Mouse (Mus musculus): ENCODE measurements around the gene Vac14. TPM values are rescaled to one million over a fixed set of nuclear protein-coding genes. Genes with fewer than 3 reads are reported as not detected.
A peak's percentile ranks its signal among the peaks of the same experiment; 100 is the strongest.

Gene Vac14
- polyA plus RNA-seq, 1 experiment from 2014 or later, result 17.7 TPM

GRCm38 (mm10) chr8:110698098-110698497 lies 79.7 kb downstream of the Vac14 start:
- H3K9ac ChIP-seq (ENCODE audit: low read depth, low read length), result no peak overlapping the region
- no peak overlapping the region for H3K4me3 ChIP-seq (ENCODE audit: low read depth, low read length)
- no peak for ATAC-seq (ENCODE audit: low read depth)
- H3K36me3 ChIP-seq (ENCODE audit: control insufficient read depth, insufficient read depth, low read length), result peaks cover 17% of the 10 kb centered on the region; the same call in 1 of the 2 replicates
- H3K4me1 ChIP-seq (ENCODE audit: control insufficient read depth, insufficient read depth, low read length), result peaks cover 5% of the 10 kb centered on the region
- H3K4me2 ChIP-seq (ENCODE audit: low read depth, low read length), result no peak overlapping the region
- WGBS, result 81% methylated on average over 1 of the region's 1 CpGs
- no peak overlapping the region for H3K27ac ChIP-seq (replicated peaks; ENCODE audit: low read depth, low read length)
- no peak for DNase-seq (ENCODE audit: low spot score)
- no peaks in the 10 kb centered on the region for H3K9me3 ChIP-seq (ENCODE audit: control insufficient read depth, low read length)
- no peaks in the 10 kb centered on the region for H3K27me3 ChIP-seq (replicated peaks; ENCODE audit: control insufficient read depth, insufficient read depth, low read length)

- Histone ChIP-seq H3K4me3 (ENCODE audit: low read depth, low read length) (no peak overlapping the region), H3K27me3 (replicated peaks; ENCODE audit: control insufficient read depth, insufficient read depth, low read length) (no peaks in the 10 kb centered on the region), H3K27ac (replicated peaks; ENCODE audit: low read depth, low read length) (no peak overlapping the region), H3K9ac (ENCODE audit: low read depth, low read length) (no peak overlapping the region), H3K4me1 (ENCODE audit: control insufficient read depth, insufficient read depth, low read length) (peaks cover 18% of the 10 kb centered on the region), H3K36me3 (ENCODE audit: control insufficient read depth, insufficient read depth, low read length) (peaks cover 17% of the 10 kb centered on the region; the same call in 1 of the 2 replicates), H3K9me3 (ENCODE audit: control insufficient read depth, low read length) (no peaks in the 10 kb centered on the region), H3K4me2 (ENCODE audit: low read depth, low read length) (no peak overlapping the region)
- ATAC-seq (ENCODE audit: low read depth) (no peak), DNase-seq (ENCODE audit: low spot score) (no peak)
- WGBS, result 86% methylated on average over 7 of the region's 7 CpGs
Observed at GRCm38 (mm10) chr8:110699501-110699900, 81.1 kb downstream of the Vac14 start.

DNA sequence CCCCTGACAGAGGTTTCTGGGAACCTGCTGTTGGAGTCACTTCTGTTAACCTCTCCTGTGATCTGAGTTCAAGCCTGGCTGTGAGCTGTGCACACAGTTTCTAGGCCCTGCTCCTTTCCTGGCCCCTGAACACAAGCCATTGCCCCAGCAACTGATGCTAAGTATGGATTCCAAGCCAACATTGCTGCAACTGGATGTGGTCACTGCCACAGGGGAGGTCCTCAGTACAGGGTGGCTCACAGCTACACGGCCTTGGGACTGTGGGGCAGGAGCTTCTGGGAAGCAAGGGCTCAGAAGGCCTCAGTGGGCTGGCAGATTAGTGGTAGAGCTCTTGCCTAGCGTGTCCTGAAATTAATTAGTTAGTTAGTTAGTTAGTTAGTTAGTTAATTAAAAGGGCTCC lies 82.2 kb downstream of the Vac14 start:
- H3K36me3 ChIP-seq (ENCODE audit: control insufficient read depth, insufficient read depth, low read length), result peaks cover 17% of the 10 kb centered on the region; the same call in 1 of the 2 replicates
- H3K9me3 ChIP-seq (ENCODE audit: control insufficient read depth, low read length), result no peaks in the 10 kb centered on the region
- ATAC-seq (ENCODE audit: low read depth) (no peak), DNase-seq (ENCODE audit: low spot score) (no peak)
- no peak overlapping the region for H3K4me3 ChIP-seq (ENCODE audit: low read depth, low read length)
- H3K4me2 ChIP-seq (ENCODE audit: low read depth, low read length), result no peak overlapping the region
- H3K27me3 ChIP-seq (replicated peaks; ENCODE audit: control insufficient read depth, insufficient read depth, low read length), result no peaks in the 10 kb centered on the region
- H3K27ac ChIP-seq (replicated peaks; ENCODE audit: low read depth, low read length), result no peak overlapping the region
- WGBS, result 90% methylated on average over 2 of the region's 2 CpGs
- H3K4me1 ChIP-seq (ENCODE audit: control insufficient read depth, insufficient read depth, low read length), result peaks cover 28% of the 10 kb centered on the region
- no peak overlapping the region for H3K9ac ChIP-seq (ENCODE audit: low read depth, low read length)

DNA sequence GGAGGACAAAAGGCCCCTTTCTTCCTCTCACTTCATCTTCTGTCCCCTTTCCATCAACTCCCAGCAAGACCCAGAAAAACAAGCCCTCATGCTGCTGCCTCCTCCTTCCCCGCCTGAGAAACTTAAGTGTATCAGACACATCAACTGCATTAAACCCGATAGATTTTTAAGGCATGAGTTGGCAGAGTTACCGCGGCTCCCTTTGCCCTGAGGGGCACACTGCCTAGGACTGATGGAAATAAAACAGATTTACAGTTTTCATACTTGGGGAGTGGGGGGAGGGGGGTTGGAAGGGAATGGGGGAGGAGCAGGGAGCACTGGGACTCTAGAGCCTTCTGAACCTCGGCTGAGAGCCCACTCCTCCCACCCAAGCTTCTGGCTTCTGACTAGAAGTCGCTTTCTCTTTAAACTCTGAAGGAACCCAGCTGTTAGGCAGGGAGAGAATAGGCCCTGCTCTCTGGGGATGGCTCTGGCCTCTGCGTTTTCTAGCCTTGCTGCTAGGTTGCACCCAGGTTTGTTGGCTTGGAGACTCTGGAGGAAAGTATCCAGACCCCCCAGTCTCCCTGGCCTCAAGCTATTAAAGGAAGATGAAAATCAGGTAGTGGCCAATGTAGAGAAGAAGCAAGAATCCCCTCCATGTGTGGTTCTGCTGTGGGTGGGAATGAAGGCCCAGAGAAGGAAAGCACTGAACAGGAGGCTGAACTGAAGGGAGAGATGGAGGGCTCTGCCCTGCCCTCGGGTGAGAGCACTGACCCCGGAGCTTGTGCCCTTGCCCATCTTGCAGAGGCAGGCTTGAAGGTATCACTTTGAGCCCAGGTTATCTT lies 84.5 kb downstream of the Vac14 start:
- 35% methylated on average over 9 of the region's 9 CpGs for WGBS
- H3K4me3 ChIP-seq (ENCODE audit: low read depth, low read length), result no peak overlapping the region
- DNase-seq (ENCODE audit: low spot score), result peak; percentile 82
- H3K9me3 ChIP-seq (ENCODE audit: control insufficient read depth, low read length), result no peaks in the 10 kb centered on the region
- H3K4me2 ChIP-seq (ENCODE audit: low read depth, low read length), result no peak overlapping the region
- peak; percentile 50 for ATAC-seq (ENCODE audit: low read depth)
- H3K36me3 ChIP-seq (ENCODE audit: control insufficient read depth, insufficient read depth, low read length), result peaks cover 8% of the 10 kb centered on the region; the same call in 1 of the 2 replicates
- peak overlapping the region; percentile 28; the same call in 1 of the 2 replicates for H3K9ac ChIP-seq (ENCODE audit: low read depth, low read length)
- peak overlapping the region; percentile 80 for H3K27ac ChIP-seq (replicated peaks; ENCODE audit: low read depth, low read length)
- H3K27me3 ChIP-seq (replicated peaks; ENCODE audit: control insufficient read depth, insufficient read depth, low read length), result no peaks in the 10 kb centered on the region
- peaks cover 34% of the 10 kb centered on the region for H3K4me1 ChIP-seq (ENCODE audit: control insufficient read depth, insufficient read depth, low read length)

GRCm38 (mm10) chr8:110703460-110704061 lies 85.2 kb downstream of the Vac14 start:
- Histone ChIP-seq H3K4me1 (ENCODE audit: control insufficient read depth, insufficient read depth, low read length) (peaks cover 34% of the 10 kb centered on the region), H3K36me3 (ENCODE audit: control insufficient read depth, insufficient read depth, low read length) (peaks cover 11% of the 10 kb centered on the region; the same call in 1 of the 2 replicates)
- 59% methylated on average over 9 of the region's 9 CpGs for WGBS

DNA sequence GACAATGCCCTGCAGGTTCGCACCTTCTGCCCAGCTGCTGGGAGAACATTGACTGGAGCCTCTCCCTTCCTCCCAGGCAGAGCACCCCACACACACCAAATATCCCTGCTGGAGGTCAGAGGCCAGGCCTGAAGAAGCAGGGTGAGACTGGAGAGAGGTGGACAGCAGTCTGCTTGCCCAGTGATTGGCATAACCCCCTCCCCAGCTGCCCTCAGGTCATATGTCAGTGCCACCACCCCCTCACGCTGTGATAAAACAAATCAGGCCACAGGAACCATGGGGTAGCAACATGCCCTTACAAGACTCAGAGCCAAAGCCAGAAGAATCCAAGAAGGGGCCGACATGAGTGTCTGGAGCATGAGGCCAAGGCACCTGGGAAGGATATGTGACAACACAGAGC lies 85.7 kb downstream of the Vac14 start:
- H3K9ac ChIP-seq (ENCODE audit: low read depth, low read length), result no peak overlapping the region
- WGBS, result 79% methylated on average over 3 of the region's 3 CpGs
- ATAC-seq (ENCODE audit: low read depth) (no peak), DNase-seq (ENCODE audit: low spot score) (no peak)
- H3K27ac ChIP-seq (replicated peaks; ENCODE audit: low read depth, low read length), result peak overlapping the region; percentile 44
- H3K4me1 ChIP-seq (ENCODE audit: control insufficient read depth, insufficient read depth, low read length), result peaks cover 34% of the 10 kb centered on the region
- no peak overlapping the region for H3K4me2 ChIP-seq (ENCODE audit: low read depth, low read length)
- H3K4me3 ChIP-seq (ENCODE audit: low read depth, low read length), result no peak overlapping the region
- H3K9me3 ChIP-seq (ENCODE audit: control insufficient read depth, low read length), result no peaks in the 10 kb centered on the region
- no peaks in the 10 kb centered on the region for H3K27me3 ChIP-seq (replicated peaks; ENCODE audit: control insufficient read depth, insufficient read depth, low read length)
- H3K36me3 ChIP-seq (ENCODE audit: control insufficient read depth, insufficient read depth, low read length), result peaks cover 11% of the 10 kb centered on the region; the same call in 1 of the 2 replicates

More at GRCm38 (mm10) chr8:110703460-110704061, 85.2 kb downstream of the Vac14 start:
- H3K4me3 ChIP-seq (ENCODE audit: low read depth, low read length), result no peak overlapping the region
- no peaks in the 10 kb centered on the region for H3K27me3 ChIP-seq (replicated peaks; ENCODE audit: control insufficient read depth, insufficient read depth, low read length)
- no peaks in the 10 kb centered on the region for H3K9me3 ChIP-seq (ENCODE audit: control insufficient read depth, low read length)
- no peak for ATAC-seq (ENCODE audit: low read depth)
- DNase-seq (ENCODE audit: low spot score), result no peak
- no peak overlapping the region for H3K4me2 ChIP-seq (ENCODE audit: low read depth, low read length)
- H3K27ac ChIP-seq (replicated peaks; ENCODE audit: low read depth, low read length), result peak overlapping the region; percentile 80
- peak overlapping the region; percentile 28; the same call in 1 of the 2 replicates for H3K9ac ChIP-seq (ENCODE audit: low read depth, low read length)

DNA sequence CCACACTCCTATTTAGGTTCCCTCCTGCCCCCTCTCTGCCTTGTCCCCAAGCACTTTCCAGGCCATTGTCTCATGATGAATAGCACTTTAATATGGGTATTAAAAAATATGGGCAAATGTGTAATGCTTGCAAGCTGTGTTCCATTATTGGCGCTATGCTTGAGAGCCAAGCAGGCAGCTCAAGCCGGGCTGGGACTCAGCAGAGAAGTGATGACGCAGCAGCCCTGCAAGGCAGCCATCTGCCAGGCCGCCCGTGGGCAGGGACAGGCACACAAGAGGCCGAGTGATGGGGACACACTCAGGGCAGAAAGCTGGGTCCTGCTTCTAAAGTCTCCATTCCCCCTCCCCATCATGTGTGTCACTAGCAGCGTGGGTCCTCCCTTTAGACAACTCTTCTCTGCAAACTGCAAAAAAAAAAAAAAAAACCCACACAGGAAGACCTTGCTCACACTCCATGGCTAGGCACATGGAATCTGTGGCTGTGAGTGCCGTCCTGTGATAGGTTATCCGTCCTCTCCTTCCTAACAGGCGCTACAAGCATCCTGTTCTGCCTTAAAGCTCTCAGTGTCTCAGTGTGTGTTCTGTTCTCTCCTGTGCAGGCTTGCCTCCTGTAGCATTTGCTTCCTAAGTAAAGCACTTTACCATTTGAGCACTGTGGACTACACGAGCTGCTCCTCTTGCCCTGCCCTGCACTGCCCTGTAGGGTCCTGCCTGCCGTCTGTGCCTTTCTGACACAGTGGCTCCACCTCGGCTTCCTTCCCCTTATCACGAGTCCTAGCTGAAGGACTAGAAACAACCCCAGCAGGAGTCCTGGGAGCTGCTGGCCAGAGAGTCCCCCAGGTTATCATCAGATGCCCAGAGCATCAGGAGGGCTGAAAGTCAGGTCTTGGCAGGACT lies 87.3 kb downstream of the Vac14 start:
- no peak overlapping the region for H3K4me2 ChIP-seq (ENCODE audit: low read depth, low read length)
- DNase-seq (ENCODE audit: low spot score) (peak; percentile 75), ATAC-seq (ENCODE audit: low read depth) (no peak)
- H3K9ac ChIP-seq (ENCODE audit: low read depth, low read length), result 0 out of 2 replicates have a peak overlapping the region, but pooled peaks have one; percentile 39
- peaks cover 37% of the 10 kb centered on the region for H3K4me1 ChIP-seq (ENCODE audit: control insufficient read depth, insufficient read depth, low read length)
- 63% methylated on average over 14 of the region's 14 CpGs for WGBS
- H3K36me3 ChIP-seq (ENCODE audit: control insufficient read depth, insufficient read depth, low read length), result peaks cover 11% of the 10 kb centered on the region; the same call in 1 of the 2 replicates
- H3K27ac ChIP-seq (replicated peaks; ENCODE audit: low read depth, low read length), result peak overlapping the region; percentile 45
- no peaks in the 10 kb centered on the region for H3K27me3 ChIP-seq (replicated peaks; ENCODE audit: control insufficient read depth, insufficient read depth, low read length)
- no peak overlapping the region for H3K4me3 ChIP-seq (ENCODE audit: low read depth, low read length)
- no peaks in the 10 kb centered on the region for H3K9me3 ChIP-seq (ENCODE audit: control insufficient read depth, low read length)

- H3K27me3 ChIP-seq (replicated peaks; ENCODE audit: control insufficient read depth, insufficient read depth, low read length), result no peaks in the 10 kb centered on the region
Observed at GRCm38 (mm10) chr8:110706288-110706870, 88.0 kb downstream of the Vac14 start.

More at GRCm38 (mm10) chr8:110706288-110706870, 88.0 kb downstream of the Vac14 start:
- Histone ChIP-seq H3K9ac (ENCODE audit: low read depth, low read length) (0 out of 2 replicates have a peak overlapping the region, but pooled peaks have one; percentile 39), H3K27ac (replicated peaks; ENCODE audit: low read depth, low read length) (0 out of 2 replicates have a peak overlapping the region, but pooled peaks have one; percentile 45), H3K4me1 (ENCODE audit: control insufficient read depth, insufficient read depth, low read length) (peaks cover 37% of the 10 kb centered on the region), H3K36me3 (ENCODE audit: control insufficient read depth, insufficient read depth, low read length) (0 out of 2 replicates have a peak, but pooled peaks cover 7% of the 10 kb centered on the region), H3K4me2 (ENCODE audit: low read depth, low read length) (no peak overlapping the region), H3K9me3 (ENCODE audit: control insufficient read depth, low read length) (no peaks in the 10 kb centered on the region), H3K4me3 (ENCODE audit: low read depth, low read length) (no peak overlapping the region)
- DNase-seq (ENCODE audit: low spot score) (no peak), ATAC-seq (ENCODE audit: low read depth) (no peak)
- WGBS, result 77% methylated on average over 3 of the region's 3 CpGs
